Mouse (Mus musculus) macrophage (primary cell): ENCODE data around the gene Myh6. TPM values are rescaled to one million over a fixed set of nuclear protein-coding genes. Genes with fewer than 3 reads are reported as not detected.

ENCODE experiments used
- H3K27ac ChIP-seq: fragments of 350-480 bp; formaldehyde crosslinking; 2 replicates; pipeline ENCODE4 v1.9.0; 2021
- H3K36me3 ChIP-seq: fragments of 350-480 bp; formaldehyde crosslinking; 2 replicates; pipeline ENCODE4 v1.9.0; 2021; ENCODE audit errors: inconsistent target
- H3K4me3 ChIP-seq: fragments of 350-480 bp; formaldehyde crosslinking; 2 replicates; pipeline ENCODE4 v1.9.0; 2021; ENCODE audit errors: inconsistent target
- H3K79me2 ChIP-seq: fragments of 350-480 bp; formaldehyde crosslinking; 2 replicates; pipeline ENCODE4 v1.9.0; 2021; ENCODE audit errors: inconsistent target
- WGBS: methylation state at CpG from one replicate; pipeline ENCODE4 v1.1.7; 2026; ENCODE audit warnings: inconsistent platforms; ENCODE audit not compliant: missing documents; 5-methylcytosine and 5-hydroxymethylcytosine counted together
- polyA plus RNA-seq: library from polyadenylated mRNA; stranded (reverse); fragments of 250-400 nt; gene quantifications from 3 replicates; pipeline ENCODE4 v1.2.4, GENCODE M21; 2018; ENCODE audit warnings: inconsistent platforms

Gene Myh6
- polyA plus RNA-seq, 1 experiment from 2014 or later, result not detected

- Histone ChIP-seq H3K36me3 (no peaks in the 10 kb centered on the region), H3K79me2 (no peaks in the 10 kb centered on the region), H3K4me3 (no peak overlapping the region), H3K27ac (no peak overlapping the region)
- 92% methylated on average over 5 of the region's 7 CpGs for WGBS
Observed at GRCm38 (mm10) chr14:54924641-54925348, 41.9 kb downstream of the Myh6 start.

GRCm38 (mm10) chr14:54920076-54920685, 46.5 kb downstream of the Myh6 start:
- 95% methylated on average over 15 of the region's 16 CpGs for WGBS
- no peak overlapping the region for H3K27ac ChIP-seq
- no peak overlapping the region for H3K4me3 ChIP-seq
- no peaks in the 10 kb centered on the region for H3K79me2 ChIP-seq
- H3K36me3 ChIP-seq, result no peaks in the 10 kb centered on the region

- Histone ChIP-seq H3K4me3 (peak overlapping the region; percentile 1; the same call in 1 of the 2 replicates), H3K36me3 (no peaks in the 10 kb centered on the region), H3K79me2 (no peaks in the 10 kb centered on the region), H3K27ac (no peak overlapping the region)
- 27% methylated on average over 10 of the region's 10 CpGs for WGBS
Observed at GRCm38 (mm10) chr14:54913343-54913742, 53.4 kb downstream of the Myh6 start.

- WGBS, result under 1% methylated on average over 28 of the region's 28 CpGs
- peak within 1 kb of the TSS; percentile 1; the same call in 1 of the 2 replicates for H3K4me3 ChIP-seq
Observed at GRCm38 (mm10) chr14:54912886-54913285, 53.8 kb downstream of the Myh6 start, which contains the start of gene Slc22a17. Gene Slc22a17, minus strand, starts transcription at chr14:54913132.

GRCm38 (mm10) chr14:54912109-54912850, 54.4 kb downstream of the Myh6 start:
- 13% methylated on average over 55 of the region's 69 CpGs for WGBS
- no peak overlapping the region for H3K4me3 ChIP-seq
- H3K27ac ChIP-seq, result no peak overlapping the region
- H3K36me3 ChIP-seq, result no peaks in the 10 kb centered on the region
- H3K79me2 ChIP-seq, result no peaks in the 10 kb centered on the region

More at GRCm38 (mm10) chr14:54912886-54913285, 53.8 kb downstream of the Myh6 start, which contains the start of gene Slc22a17:
- Histone ChIP-seq H3K79me2 (no peaks in the 10 kb centered on the region), H3K36me3 (no peaks in the 10 kb centered on the region), H3K27ac (no peak within 1 kb of the TSS)

GRCm38 (mm10) chr14:54908682-54909081, 58.0 kb downstream of the Myh6 start:
- Histone ChIP-seq H3K79me2 (no peaks in the 10 kb centered on the region), H3K36me3 (no peaks in the 10 kb centered on the region), H3K4me3 (no peak overlapping the region), H3K27ac (no peak overlapping the region)
- 77% methylated on average over 6 of the region's 7 CpGs for WGBS

- H3K36me3 ChIP-seq, result peaks cover 1% of the 10 kb centered on the region; the same call in 1 of the 2 replicates
- H3K4me3 ChIP-seq, result no peak overlapping the region
- 98% methylated on average over 4 of the region's 4 CpGs for WGBS
- H3K27ac ChIP-seq, result no peak overlapping the region
- H3K79me2 ChIP-seq, result no peaks in the 10 kb centered on the region
Observed at GRCm38 (mm10) chr14:54903641-54904040, 63.1 kb downstream of the Myh6 start.

GRCm38 (mm10) chr14:54900383-54900782, 66.3 kb downstream of the Myh6 start:
- 0% methylated on average over 3 of the region's 3 CpGs for WGBS
- Histone ChIP-seq H3K36me3 (peaks cover 26% of the 10 kb centered on the region), H3K79me2 (peaks cover 15% of the 10 kb centered on the region), H3K4me3 (no peak overlapping the region), H3K27ac (no peak overlapping the region)

- WGBS, result 94% methylated on average over 2 of the region's 2 CpGs
- peaks cover 25% of the 10 kb centered on the region for H3K79me2 ChIP-seq
- no peak overlapping the region for H3K27ac ChIP-seq
- H3K36me3 ChIP-seq, result peaks cover 26% of the 10 kb centered on the region
- no peak overlapping the region for H3K4me3 ChIP-seq
Observed at GRCm38 (mm10) chr14:54897445-54897844, 69.3 kb downstream of the Myh6 start.

- peak overlapping the region; percentile 14 for H3K27ac ChIP-seq
- H3K36me3 ChIP-seq, result peaks cover 26% of the 10 kb centered on the region
- peaks cover 25% of the 10 kb centered on the region for H3K79me2 ChIP-seq
- H3K4me3 ChIP-seq, result peak overlapping the region; percentile 77
- WGBS, result under 1% methylated on average over 52 of the region's 54 CpGs
Observed at GRCm38 (mm10) chr14:54894296-54895151, 72.2 kb downstream of the Myh6 start.

- Histone ChIP-seq H3K4me3 (peak overlapping the region; percentile 64), H3K27ac (peak overlapping the region; percentile 55), H3K36me3 (peaks cover 26% of the 10 kb centered on the region), H3K79me2 (peaks cover 25% of the 10 kb centered on the region)
- WGBS, result 2% methylated on average over 38 of the region's 38 CpGs
Observed at GRCm38 (mm10) chr14:54893651-54894181, 73.0 kb downstream of the Myh6 start.

GRCm38 (mm10) chr14:54892200-54892599, 74.5 kb downstream of the Myh6 start, which contains the start of gene Pabpn1:
Gene Pabpn1, plus strand, starts transcription at chr14:54892500.
- H3K4me3 ChIP-seq, result peak within 1 kb of the TSS; percentile 64
- H3K79me2 ChIP-seq, result peaks cover 25% of the 10 kb centered on the region
- WGBS, result 97% methylated on average over 3 of the region's 3 CpGs
- H3K27ac ChIP-seq, result peak within 1 kb of the TSS; percentile 55
- peaks cover 11% of the 10 kb centered on the region for H3K36me3 ChIP-seq
